Mouse (Mus musculus): ENCODE results near the gene Tenm3. TPM values are rescaled to one million over a fixed set of nuclear protein-coding genes. Genes with fewer than 3 reads are reported as not detected.

The Tenm3 gene
- total and polyA plus RNA-seq, 3 experiments = 0.03 to 0.08 (median 0.07) TPM

DNA sequence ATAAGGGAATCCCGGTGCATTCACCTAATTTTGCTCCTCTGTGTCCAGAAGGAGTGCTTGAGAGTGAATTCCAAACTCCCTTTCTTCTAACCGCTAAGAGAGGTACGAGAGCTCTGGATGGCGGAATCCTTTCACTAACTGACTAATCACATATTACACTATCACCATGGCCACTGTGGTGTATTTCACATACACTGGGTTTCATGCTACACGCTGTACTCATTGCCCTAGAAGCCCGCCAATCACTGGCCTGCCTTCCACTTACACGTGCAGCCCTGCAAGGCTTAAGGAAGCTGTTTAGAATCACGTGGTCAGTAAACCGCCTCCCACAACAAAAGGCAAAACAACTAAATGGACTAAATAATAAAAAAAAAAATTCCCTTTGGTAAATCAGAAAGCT is 67.7 kb downstream of the Tenm3 start:
- H3K27me3 ChIP-seq (replicated peaks) = no peaks in the 10 kb centered on the region
- no peaks in the 10 kb centered on the region for H3K36me3 ChIP-seq (replicated peaks in 1 of 2; ENCODE audit: control insufficient read depth in 1 of 2, insufficient read depth in 1 of 2, low read length in 1 of 2)
- peaks cover 74% of the 10 kb centered on the region for H3K9me3 ChIP-seq (replicated peaks; ENCODE audit: low read length)
- H3K4me2 ChIP-seq (ENCODE audit: insufficient read depth, low read depth, poor library complexity, severe bottlenecking) = no peak overlapping the region
- no peak overlapping the region for H3K27ac ChIP-seq (ENCODE audit: insufficient read depth, low read depth)
- dilution Hi-C loops (cut with MboI; ENCODE audit: extremely low pct_ligation_motif_present, extremely low pct_unique_long_range_greater_than_20kb, low sequenced_read_pairs) = no loop called here
- no peaks in the 10 kb centered on the region for H3K4me1 ChIP-seq (ENCODE audit: control insufficient read depth in 1 of 2, insufficient read depth in 2 of 2)
- no peaks in the 10 kb centered on the region for H3K79me2 ChIP-seq (replicated peaks; ENCODE audit: control insufficient read depth, extremely low read depth, insufficient read depth, poor library complexity, severe bottlenecking)
- no peak for DNase-seq (ENCODE audit: extremely low read depth)
- no peak for TF ChIP-seq NRF1 (IDR thresholded peaks at IDR 0.05; ENCODE audit: low read depth, low read length)
- TF ChIP-seq ZC3H11A (IDR thresholded peaks at IDR 0.05; ENCODE audit: low read depth, low read length) = no peak
- no peak for TF ChIP-seq POLR2A (IDR thresholded peaks at IDR 0.05; ENCODE audit: low read depth, low read length)
- no peak for TF ChIP-seq HCFC1 (IDR thresholded peaks at IDR 0.05; ENCODE audit: low read depth, low read length)
- TF ChIP-seq JUND (conservative IDR thresholded peaks at IDR 0.05; ENCODE audit: low read depth, low read length) = no peak
- no peak for TF ChIP-seq IRF4 (IDR thresholded peaks at IDR 0.05; ENCODE audit: low read depth, low read length)
- no peak for TF ChIP-seq ZMIZ1 (IDR thresholded peaks at IDR 0.05; ENCODE audit: low read depth, low read length)
- no peak for TF ChIP-seq PAX5 (IDR thresholded peaks at IDR 0.05; ENCODE audit: low read length)
- TF ChIP-seq ZNF384 (IDR thresholded peaks at IDR 0.05; ENCODE audit: low read depth, low read length) = no peak
- TF ChIP-seq UBTF (IDR thresholded peaks at IDR 0.05; ENCODE audit: low read depth, low read length) = no peak
- no peak for TF ChIP-seq MAX (IDR thresholded peaks at IDR 0.05; ENCODE audit: low read length)
- no peak for TF ChIP-seq MYC (IDR thresholded peaks at IDR 0.05; ENCODE audit: low read depth, low read length)
- TF ChIP-seq CHD2 (IDR thresholded peaks at IDR 0.05; ENCODE audit: low read length) = no peak
- TF ChIP-seq ETS1 (conservative IDR thresholded peaks at IDR 0.05; ENCODE audit: low read depth, low read length) = no peak
- TF ChIP-seq MAZ (IDR thresholded peaks at IDR 0.05; ENCODE audit: low read depth, low read length) = no peak
- no peak overlapping the region for H3K4me3 ChIP-seq (replicated peaks in 1 of 3; ENCODE audit: low read depth in 2 of 3, low read length in 2 of 3, poor library complexity in 1 of 3)
- in situ Hi-C loops (cut with MboI; ENCODE audit: low pct_ligation_motif_present, low pct_unique_long_range_greater_than_20kb, low sequenced_read_pairs) = no loop called here
- no peak overlapping the region for H3K9ac ChIP-seq (ENCODE audit: insufficient read depth, low read depth)

GRCm38 (mm10) chr8:48775531-48776037 is 68.2 kb downstream of the Tenm3 start:
- Histone ChIP-seq H3K36me3 (replicated peaks in 1 of 2; ENCODE audit: control insufficient read depth in 1 of 2, insufficient read depth in 1 of 2, low read length in 1 of 2) (no peaks in the 10 kb centered on the region), H3K27me3 (replicated peaks) (no peaks in the 10 kb centered on the region), H3K9me3 (replicated peaks; ENCODE audit: low read length) (peaks cover 72% of the 10 kb centered on the region), H3K4me3 (replicated peaks in 1 of 3; ENCODE audit: low read depth in 2 of 3, low read length in 2 of 3, poor library complexity in 1 of 3) (no peak overlapping the region), H3K79me2 (replicated peaks; ENCODE audit: control insufficient read depth, extremely low read depth, insufficient read depth, poor library complexity, severe bottlenecking) (no peaks in the 10 kb centered on the region), H3K4me1 (ENCODE audit: control insufficient read depth in 1 of 2, insufficient read depth in 2 of 2) (no peaks in the 10 kb centered on the region), H3K27ac (ENCODE audit: insufficient read depth, low read depth) (no peak overlapping the region), H3K4me2 (ENCODE audit: insufficient read depth, low read depth, poor library complexity, severe bottlenecking) (no peak overlapping the region), H3K9ac (ENCODE audit: insufficient read depth, low read depth) (no peak overlapping the region)
- TF ChIP-seq MEF2A (IDR thresholded peaks at IDR 0.05; ENCODE audit: borderline replicate concordance, low read depth, low read length) = no peak
- no peak for TF ChIP-seq BHLHE40 (IDR thresholded peaks at IDR 0.05; ENCODE audit: low read depth, low read length)
- no peak for TF ChIP-seq POLR2AphosphoS2 (IDR thresholded peaks at IDR 0.05; ENCODE audit: low read depth, low read length)
- no peak for TF ChIP-seq IRF4 (IDR thresholded peaks at IDR 0.05; ENCODE audit: low read depth, low read length)
- TF ChIP-seq ZMIZ1 (IDR thresholded peaks at IDR 0.05; ENCODE audit: low read depth, low read length) = no peak
- no peak for TF ChIP-seq ZC3H11A (IDR thresholded peaks at IDR 0.05; ENCODE audit: low read depth, low read length)
- no peak for TF ChIP-seq UBTF (IDR thresholded peaks at IDR 0.05; ENCODE audit: low read depth, low read length)
- TF ChIP-seq ETS1 (conservative IDR thresholded peaks at IDR 0.05; ENCODE audit: low read depth, low read length) = no peak
- no peak for TF ChIP-seq MYC (IDR thresholded peaks at IDR 0.05; ENCODE audit: low read depth, low read length)
- TF ChIP-seq RCOR1 (conservative IDR thresholded peaks at IDR 0.05; ENCODE audit: low read depth, low read length) = no peak
- no peak for TF ChIP-seq SIN3A (IDR thresholded peaks at IDR 0.05; ENCODE audit: low read length)
- DNase-seq (ENCODE audit: extremely low read depth) = no peak
- dilution Hi-C loops (cut with MboI; ENCODE audit: extremely low pct_ligation_motif_present, extremely low pct_unique_long_range_greater_than_20kb, low sequenced_read_pairs) = no loop called here
- in situ Hi-C loops (cut with MboI; ENCODE audit: low pct_ligation_motif_present, low pct_unique_long_range_greater_than_20kb, low sequenced_read_pairs) = no loop called here

Measured in CH12.LX (cell line).